Mouse (Mus musculus) urinary bladder, postnatal 14 days (tissue): Measurements from ENCODE around the gene Chmp4b.
A peak's percentile ranks its signal among the peaks of the same experiment; 100 is the strongest.

ENCODE experiments used
- DNase-seq: peaks from one replicate; pipeline ENCODE4 v3.0.0; 2021; ENCODE audit warnings: low spot score

The Chmp4b gene

DNA sequence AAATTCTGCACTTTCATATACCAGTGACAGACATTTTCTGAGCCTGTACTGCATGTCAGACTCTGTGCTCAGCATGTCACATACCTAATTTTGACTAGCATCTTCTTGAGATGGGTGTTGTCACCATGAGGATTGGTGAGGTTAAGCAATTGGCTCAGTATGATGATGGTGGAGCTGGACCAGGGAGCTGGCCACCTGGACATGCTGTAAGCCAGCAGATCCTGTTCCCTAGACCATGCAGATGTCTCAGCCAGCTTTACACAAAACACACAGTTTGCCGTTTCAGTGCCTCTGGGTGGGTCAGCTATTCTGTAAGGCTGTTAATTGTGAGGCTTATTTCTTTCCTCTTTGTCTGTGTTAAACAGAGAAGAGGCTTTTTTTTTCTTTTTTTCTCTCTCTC lies 31.2 kb downstream of the Chmp4b start:
- no peak for DNase-seq

DNA sequence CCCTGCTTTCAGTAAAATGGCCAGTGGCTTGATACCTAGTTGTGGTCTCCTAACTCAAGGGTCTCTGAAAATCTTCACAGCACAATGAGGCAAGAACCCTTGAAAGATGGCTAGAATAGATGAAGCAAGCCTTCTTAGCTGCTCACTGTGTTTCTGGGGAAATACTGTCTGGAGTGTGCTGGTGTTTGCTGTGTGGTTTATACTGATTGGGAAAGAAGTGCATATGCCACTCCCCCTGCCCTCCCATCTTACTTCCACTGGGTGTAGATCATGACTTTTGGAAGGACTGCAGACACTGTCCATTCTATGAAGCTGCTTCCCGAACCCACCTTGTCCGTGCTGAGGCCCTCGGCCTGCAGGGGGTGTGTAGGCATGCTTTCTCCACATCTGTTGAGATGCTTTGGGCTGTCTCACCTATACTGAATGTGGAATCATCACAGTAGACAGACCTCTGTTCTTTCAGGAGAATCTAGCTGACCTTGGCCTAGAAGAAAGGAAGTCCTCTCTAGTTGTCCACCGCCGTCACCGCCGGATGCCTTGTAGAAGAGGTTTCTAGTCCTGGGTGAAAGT lies 33.5 kb downstream of the Chmp4b start:
- no peak for DNase-seq

DNA sequence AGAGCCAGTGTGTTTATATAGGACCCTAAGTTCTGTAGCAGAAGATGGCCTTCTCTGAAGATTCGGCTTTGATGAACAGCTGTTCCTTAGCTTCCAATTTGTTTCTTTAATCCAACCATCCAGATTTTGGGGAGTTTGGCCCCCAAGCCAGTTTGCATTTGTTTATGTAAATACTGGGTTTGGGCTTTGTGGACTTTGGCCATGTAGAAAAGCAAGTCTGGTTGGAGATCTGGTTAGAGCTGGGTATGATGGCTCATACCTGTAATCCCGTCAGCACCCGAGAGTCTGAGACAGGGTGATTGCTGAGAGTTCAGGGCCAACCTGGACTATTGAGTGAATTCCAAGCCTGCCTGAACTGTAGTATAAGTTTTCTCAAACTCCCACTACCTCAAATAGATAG lies 34.3 kb downstream of the Chmp4b start:
- DNase-seq, result no peak

DNA sequence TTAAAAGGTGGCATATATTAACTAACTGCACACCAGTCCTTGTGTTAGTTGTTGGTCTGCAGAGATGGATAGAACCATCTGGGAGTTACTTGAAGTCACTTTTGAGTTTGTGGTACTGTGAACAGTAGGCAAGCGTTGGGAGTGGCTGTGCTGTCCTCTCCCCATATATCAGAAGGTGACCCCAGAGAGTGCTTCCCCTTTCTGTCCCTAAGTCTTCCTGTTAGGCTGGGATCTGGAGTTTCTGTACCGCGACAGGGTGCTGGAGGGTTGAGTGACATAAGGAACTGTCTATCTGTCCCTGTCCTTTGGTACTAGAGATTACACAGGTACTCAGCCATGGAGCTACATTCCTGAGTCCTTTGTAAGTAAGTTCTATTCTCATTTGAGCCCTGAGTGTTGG lies 35.3 kb downstream of the Chmp4b start:
- no peak for DNase-seq

DNA sequence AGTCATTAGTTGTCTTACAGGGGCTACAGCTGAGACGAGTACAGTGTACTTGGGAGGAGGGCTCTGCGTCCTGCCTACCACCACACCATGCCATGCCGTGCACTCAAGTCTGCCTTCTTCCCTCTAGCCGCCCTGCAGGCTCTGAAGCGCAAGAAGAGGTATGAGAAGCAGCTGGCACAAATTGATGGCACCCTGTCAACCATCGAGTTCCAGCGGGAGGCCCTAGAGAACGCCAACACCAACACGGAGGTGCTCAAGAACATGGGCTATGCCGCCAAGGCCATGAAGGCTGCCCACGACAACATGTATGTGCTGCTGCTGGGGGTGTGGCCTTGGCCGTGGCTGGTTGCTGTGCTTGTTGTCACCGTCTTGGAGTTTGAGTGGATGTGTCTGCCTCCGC lies 37.9 kb downstream of the Chmp4b start:
- DNase-seq, result no peak

DNA sequence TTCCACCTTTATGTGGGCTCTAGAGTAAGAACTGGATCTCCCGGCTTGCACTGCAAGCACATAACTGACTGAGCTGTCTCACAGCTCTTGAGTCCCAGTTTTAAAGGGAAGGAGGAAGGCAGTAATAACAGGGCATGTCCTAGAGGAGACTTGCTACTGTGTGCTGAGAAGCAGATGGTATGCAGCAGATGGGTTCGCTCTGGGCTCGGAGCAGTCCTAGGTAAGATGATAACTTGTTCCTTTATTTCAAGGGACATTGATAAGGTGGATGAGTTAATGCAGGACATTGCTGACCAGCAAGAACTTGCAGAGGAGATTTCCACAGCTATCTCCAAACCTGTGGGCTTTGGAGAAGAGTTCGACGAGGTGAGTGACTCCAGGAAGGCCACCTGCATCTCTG lies 39.5 kb downstream of the Chmp4b start:
- DNase-seq, result no peak

DNA sequence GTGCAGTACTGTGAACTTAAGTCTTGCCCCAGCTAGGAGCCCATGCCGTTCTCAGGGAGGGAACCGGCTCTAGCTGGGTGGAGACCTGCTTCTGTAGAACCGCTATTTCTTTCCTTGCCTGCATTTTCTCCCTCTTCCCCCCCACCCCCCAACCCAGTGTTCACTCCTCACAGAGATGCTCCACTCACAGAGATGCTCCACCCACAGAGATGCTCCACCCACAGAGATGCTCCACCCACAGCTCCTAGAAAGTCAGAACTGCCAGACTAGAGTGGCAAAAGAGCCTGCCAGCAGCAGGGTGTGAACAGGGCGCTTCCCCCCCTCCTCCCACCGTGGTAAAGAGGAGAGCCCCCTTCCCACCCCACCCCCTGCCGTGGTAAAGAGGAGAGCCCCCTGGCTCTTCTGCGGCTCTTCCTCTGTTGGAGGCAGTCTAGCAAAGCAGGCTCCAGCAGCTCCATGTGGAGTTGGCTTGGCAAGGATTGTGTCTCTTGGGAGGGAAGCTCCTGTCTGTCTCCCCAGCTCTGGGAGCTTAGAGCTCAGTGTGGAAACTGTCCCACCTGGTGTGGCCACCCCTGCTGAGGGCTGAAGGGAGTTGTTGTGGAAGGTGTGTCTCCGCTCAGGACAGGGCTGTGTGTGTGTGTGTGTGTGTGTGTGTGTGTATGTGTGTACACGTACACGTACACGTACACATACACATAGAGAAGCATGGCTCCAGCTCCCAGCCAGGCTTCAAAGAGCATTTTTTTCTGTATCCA lies 41.9 kb downstream of the Chmp4b start:
- no peak for DNase-seq

DNA sequence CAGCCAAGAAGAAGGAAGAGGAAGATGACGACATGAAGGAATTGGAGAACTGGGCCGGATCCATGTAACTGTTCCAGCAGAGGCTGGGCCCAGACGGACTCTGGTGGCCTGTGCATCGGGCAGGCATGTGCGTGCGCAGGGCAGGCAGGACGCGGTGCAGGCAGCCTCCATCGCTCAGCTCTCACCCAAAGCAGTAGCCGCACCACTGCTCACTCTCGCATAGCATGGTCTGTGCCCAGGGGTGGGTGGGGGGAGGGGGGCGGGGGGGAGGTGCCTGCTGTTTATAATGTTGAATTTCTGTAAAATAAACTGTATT lies 42.4 kb downstream of the Chmp4b start:
- DNase-seq, result peak; percentile 39

DNA sequence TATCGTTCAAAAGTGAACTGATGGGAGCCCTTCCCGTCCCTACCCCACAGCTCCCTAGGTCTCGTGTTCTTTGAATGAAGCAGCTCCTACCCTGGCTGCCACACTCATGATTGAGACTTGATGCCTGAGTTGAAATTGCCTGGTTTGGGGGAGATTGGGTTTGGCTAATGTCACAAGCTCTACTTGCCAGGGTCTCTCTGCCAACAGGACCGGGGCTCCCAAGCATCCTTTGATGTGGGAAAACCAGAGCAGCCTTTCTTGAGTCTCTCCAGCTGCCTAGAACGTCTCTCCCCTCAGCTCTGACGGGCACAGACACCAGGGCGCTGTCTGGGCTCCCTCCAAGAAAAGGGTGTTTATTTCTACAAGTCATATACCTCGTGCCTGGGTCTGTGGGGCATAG lies 44.2 kb downstream of the Chmp4b start:
- DNase-seq, result no peak

DNA sequence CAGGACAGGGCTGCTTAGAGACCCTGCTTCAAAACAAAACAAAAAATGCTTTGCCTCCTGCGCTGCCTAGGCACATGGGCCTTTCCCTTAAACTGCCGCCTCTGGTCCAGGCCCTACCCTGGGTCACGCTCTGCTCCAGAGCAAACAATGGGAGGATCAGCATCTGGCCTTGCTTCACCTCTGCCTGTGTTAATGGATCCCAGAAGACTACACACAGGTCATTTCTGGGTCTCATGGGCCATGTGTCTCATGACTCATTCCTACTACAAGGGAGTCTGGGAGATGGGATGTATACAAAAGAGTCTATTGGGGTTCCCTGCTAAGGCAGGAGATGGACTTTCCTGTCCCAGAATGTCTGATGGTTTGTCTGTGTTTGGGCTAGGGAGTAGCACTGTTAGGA lies 45.2 kb downstream of the Chmp4b start:
- DNase-seq, result no peak

DNA sequence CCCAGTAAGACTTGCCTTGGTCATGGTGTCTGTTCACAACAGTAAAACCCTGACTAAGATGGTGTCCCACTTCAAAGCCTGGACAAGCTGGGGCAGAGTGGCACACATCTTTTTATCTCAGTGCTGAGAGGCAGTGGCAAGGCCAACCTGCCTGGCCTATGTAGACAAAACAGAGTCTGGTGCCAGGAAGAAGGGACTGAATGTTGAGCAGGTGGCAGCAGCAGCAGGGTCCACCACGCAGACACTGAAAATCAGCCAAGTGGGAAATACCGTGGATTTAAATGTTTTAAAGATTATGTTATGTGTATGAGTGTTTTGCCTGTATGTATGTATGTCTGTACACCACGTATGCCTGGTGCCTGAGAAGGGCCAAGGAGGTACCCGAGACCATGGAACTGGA lies 47.9 kb downstream of the Chmp4b start:
- no peak for DNase-seq

DNA sequence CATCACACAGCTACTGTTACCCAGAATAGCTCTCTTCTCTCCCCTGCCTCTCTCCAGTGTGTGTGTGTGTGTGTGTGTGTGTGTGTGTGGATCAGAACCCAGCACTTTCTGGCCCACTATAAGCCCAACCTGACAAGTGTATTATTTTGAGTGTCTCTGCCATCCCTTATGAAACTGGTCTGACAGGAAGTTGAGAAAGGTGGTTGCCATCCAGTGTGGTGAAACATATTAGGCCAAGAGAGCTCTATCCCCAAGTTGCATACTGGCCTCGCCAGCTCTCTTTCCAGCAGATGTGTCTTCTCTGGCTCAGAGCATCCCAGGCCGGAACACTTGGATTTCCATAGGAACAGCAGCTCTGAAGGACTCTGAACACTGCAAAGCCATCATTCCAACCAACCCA lies 48.7 kb downstream of the Chmp4b start:
- no peak for DNase-seq

DNA sequence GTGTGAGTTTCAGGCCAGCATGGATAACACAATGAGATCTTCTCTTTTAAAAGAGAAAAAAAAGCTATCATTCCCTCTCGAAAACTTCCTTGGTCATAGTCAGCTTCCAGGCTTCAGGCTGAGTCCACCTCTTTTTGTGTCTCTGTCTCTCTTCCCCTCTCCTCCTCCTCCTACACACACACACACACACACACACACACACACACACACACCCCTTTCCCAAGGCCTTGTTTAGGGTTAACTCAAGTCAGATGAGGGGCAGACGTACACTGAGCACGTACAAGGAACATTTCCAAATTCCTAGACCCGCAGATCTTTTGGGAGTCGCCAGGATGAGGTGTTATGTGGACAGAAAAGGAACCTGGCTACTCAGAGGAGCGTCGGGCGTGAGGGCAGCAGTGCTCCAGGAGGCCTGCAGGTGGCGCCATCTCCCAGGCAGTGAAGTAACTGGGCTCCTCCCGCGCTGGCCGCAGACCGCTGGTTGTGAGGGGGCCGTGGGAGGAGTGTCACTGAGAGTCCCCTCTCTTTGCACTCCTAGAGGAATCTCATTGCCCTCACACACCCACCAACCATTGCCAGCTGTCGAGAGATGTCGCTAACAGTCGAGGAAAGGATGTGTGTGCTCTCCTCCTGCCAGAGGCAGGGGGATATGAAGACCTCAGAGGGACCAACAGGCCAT lies 51.3 kb downstream of the Chmp4b start:
- DNase-seq, result peak; percentile 64

DNA sequence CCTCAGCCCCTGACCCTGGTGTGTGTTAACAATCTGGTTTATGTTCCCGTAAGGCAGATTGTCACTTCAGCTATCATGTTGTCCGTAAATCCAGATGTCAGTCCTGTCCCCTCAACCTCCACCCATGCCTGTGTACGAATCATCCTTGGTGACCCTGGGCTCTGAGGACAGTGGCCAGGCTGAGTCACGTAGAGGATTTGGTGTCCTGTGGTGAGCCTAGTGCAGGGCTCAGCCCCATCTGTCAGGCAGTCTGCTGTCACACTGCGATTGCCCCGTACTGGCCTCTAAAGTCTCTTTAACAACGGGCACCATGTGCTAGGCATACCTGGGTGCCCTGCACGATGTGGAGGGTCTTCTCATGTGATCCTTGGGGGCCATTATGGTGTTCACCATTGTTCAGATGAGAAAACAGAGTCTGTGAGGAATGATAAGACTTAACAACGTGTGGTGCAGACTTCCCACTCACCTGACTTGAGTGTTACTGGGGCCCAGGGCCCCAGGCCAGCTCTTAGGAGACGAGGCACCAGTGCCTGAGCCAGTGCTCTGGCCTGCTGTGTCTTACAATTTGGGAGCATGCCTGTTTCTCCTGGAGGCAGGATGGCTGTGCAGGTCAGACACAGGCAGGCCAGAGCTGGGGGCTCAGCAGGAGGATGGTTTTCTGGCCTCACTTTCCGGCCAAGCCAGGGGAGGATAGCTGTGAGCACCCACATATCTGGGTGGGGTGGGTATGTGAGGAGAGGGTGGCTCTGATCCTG lies 55.2 kb downstream of the Chmp4b start:
- DNase-seq, result no peak

DNA sequence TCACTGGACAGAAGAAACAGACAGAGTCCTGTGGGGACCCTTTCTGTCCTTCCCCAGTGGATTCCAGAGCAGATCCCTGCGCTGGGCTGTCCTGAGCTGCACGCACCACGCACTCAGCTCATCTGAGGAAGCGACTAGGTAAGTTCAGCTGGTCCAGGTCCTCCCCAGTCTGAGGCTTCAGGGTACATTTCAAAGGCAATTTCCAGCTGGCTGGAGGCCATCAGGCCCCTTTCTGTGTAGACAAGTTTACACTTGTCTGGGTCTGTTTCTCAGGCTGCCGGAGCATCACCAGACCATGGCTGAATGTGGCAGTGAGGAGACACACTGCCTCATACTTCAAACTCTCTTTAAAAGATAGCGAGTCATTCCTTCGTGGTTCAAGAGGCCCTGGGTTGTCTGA lies 55.8 kb downstream of the Chmp4b start:
- DNase-seq, result no peak

DNA sequence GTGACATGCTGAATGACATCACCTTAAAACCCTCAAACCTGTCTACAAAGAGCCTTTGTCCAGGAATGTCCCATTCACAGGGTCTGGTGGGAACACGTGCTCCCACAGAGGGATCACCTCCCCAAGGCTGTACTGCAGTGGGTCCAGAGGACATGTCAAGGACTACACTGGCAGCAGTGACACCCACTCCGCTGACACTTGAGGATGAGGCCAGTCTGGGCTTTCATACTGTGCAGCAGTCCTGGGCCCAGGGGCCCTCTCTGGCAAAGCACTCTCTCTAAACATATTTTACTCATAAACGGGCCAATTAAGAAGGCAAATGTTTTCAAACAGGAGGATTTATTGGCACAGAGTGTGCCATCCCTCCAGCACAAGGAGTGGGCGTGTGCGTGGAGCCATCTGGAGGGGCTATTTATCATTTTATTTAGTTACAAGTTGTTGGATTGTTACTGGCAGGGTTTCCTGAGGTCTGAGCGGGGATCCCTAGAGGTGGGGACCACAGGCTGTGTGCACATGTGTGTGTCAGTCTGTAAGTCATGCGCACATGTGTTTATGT lies 56.4 kb downstream of the Chmp4b start:
- no peak for DNase-seq

DNA sequence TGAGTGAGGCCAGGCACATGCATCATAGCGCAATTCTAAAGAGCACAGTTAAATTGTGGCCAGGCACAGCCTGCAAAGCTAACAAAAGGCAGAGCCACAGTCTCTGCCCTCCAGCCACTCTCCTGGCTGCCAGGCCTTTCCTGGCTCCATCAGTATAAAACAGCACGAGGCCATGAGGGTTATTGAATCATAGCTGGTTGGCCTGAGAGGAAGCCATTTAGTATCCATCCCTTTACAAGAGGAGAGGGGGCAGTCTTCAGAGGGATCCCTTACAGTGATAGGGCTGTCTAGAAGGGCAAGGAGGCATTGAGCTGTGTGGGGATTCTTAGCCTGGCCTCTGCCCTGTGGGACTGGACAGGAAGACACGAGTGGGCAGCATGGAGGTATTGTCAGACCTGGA lies 60.2 kb downstream of the Chmp4b start:
- no peak for DNase-seq

DNA sequence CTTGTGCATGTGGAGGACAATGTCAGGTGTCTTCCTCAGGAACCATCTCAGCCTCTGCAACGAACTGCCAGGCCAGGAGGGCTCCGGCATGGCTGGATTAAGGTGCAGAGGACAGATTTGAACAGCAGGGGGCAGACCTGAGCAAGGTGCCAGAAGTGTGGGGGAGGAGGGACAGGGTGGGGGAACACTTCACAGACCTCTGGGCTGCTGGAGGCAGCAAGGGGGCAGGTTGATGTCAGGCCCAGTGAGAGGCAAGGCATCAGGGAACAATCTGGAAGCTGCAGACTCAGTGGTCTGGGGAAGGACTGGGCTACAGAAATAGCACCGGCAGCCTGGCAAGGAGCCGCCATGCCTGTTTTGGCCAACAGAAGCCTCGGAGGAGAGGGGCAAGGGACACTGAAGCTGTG lies 60.8 kb downstream of the Chmp4b start:
- DNase-seq, result peak; percentile 53

DNA sequence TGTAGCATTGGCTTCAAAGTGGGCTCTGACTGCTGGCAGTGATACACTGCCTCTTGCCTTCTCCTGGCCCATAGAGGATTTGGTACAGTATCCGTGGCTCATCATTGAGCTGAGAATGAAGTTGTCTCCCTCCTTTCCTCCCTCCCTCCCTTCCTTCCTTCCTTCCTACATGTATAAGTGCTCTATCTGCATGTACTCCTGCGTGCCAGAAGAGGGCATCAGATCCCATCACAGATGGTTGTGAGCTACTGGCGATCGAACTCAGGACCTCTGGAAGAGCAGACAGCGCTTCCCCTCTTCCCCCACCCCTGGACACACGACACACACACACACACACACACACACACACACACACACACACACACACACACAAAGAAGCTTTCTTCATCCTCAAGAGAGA lies 61.6 kb downstream of the Chmp4b start:
- no peak for DNase-seq

DNA sequence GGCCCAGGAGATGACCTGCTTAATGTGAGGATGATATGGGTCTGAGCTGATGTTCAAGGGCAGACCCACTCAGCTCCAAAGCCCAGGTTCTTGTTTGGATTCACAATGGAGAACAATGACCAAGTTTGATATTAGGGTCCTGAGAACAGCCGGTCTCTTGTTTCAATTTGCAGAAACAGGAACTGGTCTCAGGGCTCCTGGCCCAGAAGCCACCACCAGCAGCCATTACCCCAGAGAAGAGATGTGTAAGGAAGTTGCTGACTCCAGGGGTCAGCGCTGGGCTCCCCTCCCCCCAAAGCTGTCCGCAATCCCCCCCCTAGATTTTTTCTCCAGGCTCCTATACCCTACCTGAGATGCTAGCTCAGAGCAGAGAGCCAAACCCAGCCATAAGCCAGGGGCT lies 62.5 kb downstream of the Chmp4b start:
- DNase-seq, result no peak

DNA sequence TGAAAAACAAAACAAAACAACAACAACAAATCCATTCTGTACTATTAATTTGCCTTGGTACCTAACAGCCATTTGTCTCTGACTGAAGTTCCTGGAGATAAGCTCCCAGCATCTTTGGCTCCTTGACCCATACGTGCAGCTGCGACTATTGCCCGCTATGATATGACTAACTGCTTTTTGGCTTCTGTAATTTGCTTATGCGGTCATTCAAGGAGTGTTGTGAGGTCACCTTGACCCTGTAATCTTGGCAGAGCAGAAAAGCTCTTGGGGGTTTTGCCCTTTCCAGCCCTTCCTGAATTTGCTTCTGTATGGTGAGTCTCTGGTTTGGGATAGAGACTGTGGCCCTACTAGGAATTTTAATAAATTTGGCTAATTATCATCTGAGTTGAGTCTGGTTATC lies 65.1 kb downstream of the Chmp4b start:
- no peak for DNase-seq

DNA sequence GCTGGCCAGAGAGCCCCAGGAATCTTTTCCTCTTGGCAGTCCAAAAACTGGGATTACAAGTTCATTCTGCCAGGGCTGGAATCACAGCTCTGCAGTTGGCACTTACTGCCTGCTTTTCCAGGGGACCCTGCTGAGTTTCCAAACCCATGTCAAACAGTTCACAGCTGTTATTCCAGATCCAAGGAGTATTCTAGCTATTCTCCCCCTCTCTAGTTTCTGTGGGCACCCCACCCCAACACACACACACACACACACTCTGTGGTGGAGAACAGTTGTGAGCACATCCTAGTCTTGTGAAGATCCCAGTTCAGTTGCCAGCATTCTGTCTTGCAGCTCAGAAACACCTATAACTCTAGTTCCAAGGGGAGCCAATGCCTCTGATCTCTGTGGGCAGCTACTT lies 65.6 kb downstream of the Chmp4b start:
- DNase-seq, result no peak
